Mouse (Mus musculus) regulatory T cell (primary cell): ENCODE measurements around the gene Olfr311.

ENCODE experiments used
- in situ Hi-C: fragments of 300-600 bp; cut with MboI, MseI; formaldehyde crosslinking; loops from one replicate; pipeline ENCODE4 v1.15.1; 2025; ENCODE audit warnings: high pct_unique_total_duplicates

Gene Olfr311

DNA sequence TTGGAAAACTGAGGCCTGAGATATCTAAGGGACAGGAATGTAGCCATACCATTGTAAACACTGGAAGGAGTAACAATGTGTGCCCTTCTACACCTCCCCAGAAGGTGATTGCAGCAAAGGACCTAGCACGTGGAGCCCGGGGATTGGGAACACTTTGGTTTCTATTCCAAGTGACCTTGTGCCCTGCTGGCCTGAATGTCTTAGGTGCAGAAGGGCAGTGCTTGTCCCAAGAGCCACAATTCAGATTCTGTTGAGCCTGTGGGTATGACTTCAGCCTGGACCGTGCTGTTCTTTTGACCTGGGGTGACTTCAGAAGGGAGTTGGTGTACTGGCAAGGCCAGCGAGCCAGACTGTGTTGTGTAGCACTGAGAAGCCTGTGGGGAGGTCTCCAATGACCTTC is 31.9 kb downstream of the Olfr311 start:
- in situ Hi-C loops: no loop called here

DNA sequence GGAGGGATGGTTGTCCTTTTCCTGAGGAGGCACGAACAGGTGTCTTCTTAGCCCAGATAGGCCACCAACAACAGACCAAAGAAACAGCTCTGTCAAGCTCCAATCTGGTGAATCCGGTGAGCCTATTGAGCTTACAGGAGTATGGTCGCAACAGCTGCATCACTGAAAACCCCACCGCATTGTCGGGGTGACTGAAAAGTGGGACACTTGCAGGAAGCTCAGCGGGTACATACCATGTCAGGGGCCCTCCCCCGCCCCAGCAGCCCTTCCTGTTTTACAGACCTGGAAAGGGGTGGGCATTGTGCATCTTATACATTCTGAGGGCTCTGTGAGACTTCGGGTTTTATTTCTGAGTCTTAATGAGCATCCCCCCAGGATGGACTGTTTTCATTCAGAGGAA is 44.7 kb downstream of the Olfr311 start:
- in situ Hi-C loops: no loop called here

DNA sequence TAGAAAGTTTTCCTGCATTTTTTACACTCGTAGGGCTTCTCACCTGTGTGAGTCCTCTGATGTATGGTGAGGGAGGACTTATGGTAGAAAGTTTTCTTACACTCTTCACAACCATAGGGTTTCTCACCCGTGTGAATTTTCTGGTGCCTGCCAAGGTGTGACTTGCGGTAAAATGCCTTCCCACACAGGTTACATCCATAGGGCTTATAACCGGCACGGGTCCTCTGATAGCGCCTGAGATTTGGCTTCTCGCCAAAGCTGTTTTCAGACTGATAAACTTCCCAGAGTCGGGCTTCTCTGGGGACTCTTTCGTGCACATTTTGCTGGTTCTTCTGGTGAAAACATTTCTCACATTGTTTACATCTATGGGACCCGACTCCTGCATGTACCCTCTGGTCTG is 51.5 kb downstream of the Olfr311 start:
- in situ Hi-C loops: no loop called here
